Mouse (Mus musculus) hematopoietic multipotent progenitor cell, adult 10-12 weeks (in vitro differentiated cells): Measurements from ENCODE around the gene Pacs1. TPM values are rescaled to one million over a fixed set of nuclear protein-coding genes. Genes with fewer than 3 reads are reported as not detected.

Source experiments
- polyA plus RNA-seq: library from polyadenylated mRNA; stranded (reverse); fragments of >175 nt; gene quantifications from 2 replicates; pipeline ENCODE4 v1.2.3, GENCODE M21; 2012; ENCODE audit warnings: low replicate concordance

Pacs1 gene
- polyA plus RNA-seq = 58.7 and 139 TPM in 2 replicates

GRCm38 (mm10) chr19:5272801-5273733, at the start of gene Pacs1:
TSS of gene Pacs1 (minus strand) at chr19:5273119.

GRCm38 (mm10) chr19:5297903-5298800, 25.2 kb upstream of the Pacs1 start, which contains the start of gene Gal3st3:
TSS of gene Gal3st3 (plus strand) at chr19:5298331.

GRCm38 (mm10) chr19:5294972-5295735, 22.2 kb upstream of the Pacs1 start, which contains the start of gene Sf3b2:
TSS of gene Sf3b2 (minus strand) at chr19:5295455.

GRCm38 (mm10) chr19:5118384-5118698, 154.6 kb downstream of the Pacs1 start, which contains the start of gene Klc2:
TSS of gene Klc2 (minus strand) at chr19:5118560.

GRCm38 (mm10) chr19:5106731-5107191, 166.2 kb downstream of the Pacs1 start, which contains the start of gene Rab1b:
TSS of gene Rab1b (minus strand) at chr19:5107072.

GRCm38 (mm10) chr19:5098363-5099143, 174.4 kb downstream of the Pacs1 start, which contains the start of gene Cnih2:
TSS of gene Cnih2 (minus strand) at chr19:5098521.

GRCm38 (mm10) chr19:5087884-5088728, 184.8 kb downstream of the Pacs1 start, which contains the start of gene Yif1a:
TSS of gene Yif1a (plus strand) at chr19:5088538.

GRCm38 (mm10) chr19:5085145-5085863, 187.6 kb downstream of the Pacs1 start, which contains the start of gene Tmem151a:
TSS of gene Tmem151a (minus strand) at chr19:5085531.

Other genes starting within 250 kb of the Pacs1 start
- 2.2 and 2.4 TPM in 2 replicates for gene Slc29a2, start 249.3 kb downstream of the Pacs1 start, polyA plus RNA-seq
- 6.8 and 7.5 TPM in 2 replicates for gene B4gat1, start 234.3 kb downstream of the Pacs1 start, polyA plus RNA-seq
- 0.27 and 1.1 TPM in 2 replicates for gene AC124502.3, start 234.2 kb downstream of the Pacs1 start, polyA plus RNA-seq
- gene Brms1, start 231.8 kb downstream of the Pacs1 start, polyA plus RNA-seq = 43.8 and 84.2 TPM in 2 replicates
- 2.1 and 4.0 TPM in 2 replicates for gene Rin1, start 222.6 kb downstream of the Pacs1 start, polyA plus RNA-seq
- gene Cd248, start 205.0 kb downstream of the Pacs1 start, polyA plus RNA-seq = 0.21 and 1.8 TPM in 2 replicates
- 1.0 and 1.3 TPM in 2 replicates for gene Tmem151a, start 187.6 kb downstream of the Pacs1 start, polyA plus RNA-seq
- gene Yif1a, start 184.6 kb downstream of the Pacs1 start, polyA plus RNA-seq = 10.9 and 21.1 TPM in 2 replicates
- 1.5 and 5.0 TPM in 2 replicates for gene Cnih2, start 174.6 kb downstream of the Pacs1 start, polyA plus RNA-seq
- 262 and 428 TPM in 2 replicates for gene Rab1b, start 166.0 kb downstream of the Pacs1 start, polyA plus RNA-seq
- 56.4 and 62.5 TPM in 2 replicates for gene Klc2, start 154.6 kb downstream of the Pacs1 start, polyA plus RNA-seq
- gene Sf3b2, start 22.3 kb upstream of the Pacs1 start, polyA plus RNA-seq = 305 and 456 TPM in 2 replicates
- not detected in 2 replicates for gene Gal3st3, start 25.2 kb upstream of the Pacs1 start, polyA plus RNA-seq
- not detected in 2 replicates for gene Catsper1, start 62.6 kb upstream of the Pacs1 start, polyA plus RNA-seq
- 0.84 TPM in 1 of 2 replicates, not detected in the other for gene Cst6, start 76.5 kb upstream of the Pacs1 start, polyA plus RNA-seq
- 22.5 and 33.0 TPM in 2 replicates for gene Eif1ad, start 93.6 kb upstream of the Pacs1 start, polyA plus RNA-seq
- 60.4 and 65.3 TPM in 2 replicates for gene Banf1, start 94.0 kb upstream of the Pacs1 start, polyA plus RNA-seq
- gene Sart1, start 115.6 kb upstream of the Pacs1 start, polyA plus RNA-seq = 110 and 179 TPM in 2 replicates
- 0.49 and 0.58 TPM in 2 replicates for gene Tsga10ip, start 129.4 kb upstream of the Pacs1 start, polyA plus RNA-seq
- gene Drap1, start 151.9 kb upstream of the Pacs1 start, polyA plus RNA-seq = 303 and 479 TPM in 2 replicates
- 107 and 177 TPM in 2 replicates for gene AI837181, start 152.0 kb upstream of the Pacs1 start, polyA plus RNA-seq
- gene Fosl1, start 174.4 kb upstream of the Pacs1 start, polyA plus RNA-seq = 0.48 and 1.9 TPM in 2 replicates
- gene Ccdc85b, start 184.8 kb upstream of the Pacs1 start, polyA plus RNA-seq = 10.9 and 19.5 TPM in 2 replicates
- 31.3 and 343 TPM in 2 replicates for gene Fibp, start 187.5 kb upstream of the Pacs1 start, polyA plus RNA-seq
- 5.4 and 7.6 TPM in 2 replicates for gene Ctsw, start 195.4 kb upstream of the Pacs1 start, polyA plus RNA-seq
- gene Efemp2, start 200.8 kb upstream of the Pacs1 start, polyA plus RNA-seq = 0.41 and 1.7 TPM in 2 replicates
- 61.7 and 62.0 TPM in 2 replicates for gene Mus81, start 215.3 kb upstream of the Pacs1 start, polyA plus RNA-seq
- 1,270 and 1,994 TPM in 2 replicates for gene Cfl1, start 217.3 kb upstream of the Pacs1 start, polyA plus RNA-seq
- 0.41 and 1.1 TPM in 2 replicates for gene 1700020D05Rik, start 230.7 kb upstream of the Pacs1 start, polyA plus RNA-seq
- gene Snx32, start 237.4 kb upstream of the Pacs1 start, polyA plus RNA-seq = 3.6 and 8.4 TPM in 2 replicates